Mouse (Mus musculus): ENCODE data around the gene Fam20c.
A peak's percentile ranks its signal among the peaks of the same experiment; 100 is the strongest.

Gene Fam20c

DNA sequence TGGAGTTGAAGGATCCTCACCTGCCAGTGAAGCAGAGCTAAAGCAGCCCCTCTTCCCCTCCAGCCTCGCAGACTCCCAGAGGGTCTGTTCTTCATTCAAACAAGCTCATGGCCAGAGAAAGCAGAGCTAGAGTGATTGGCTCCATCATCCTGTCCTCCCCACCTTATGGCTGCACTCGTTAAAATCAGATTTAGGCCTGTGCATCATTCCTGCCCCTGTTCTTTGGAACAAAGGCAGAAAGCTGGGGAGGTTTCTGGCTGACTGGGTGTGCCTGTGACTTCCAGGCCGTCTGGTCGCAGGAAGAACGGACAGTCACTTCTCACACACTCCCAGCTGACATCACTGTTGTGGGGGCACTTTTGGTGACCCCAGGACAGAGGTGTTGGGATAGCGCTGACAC lies 2.8 kb downstream of the Fam20c start:
- DNase-seq, result no peak

DNA sequence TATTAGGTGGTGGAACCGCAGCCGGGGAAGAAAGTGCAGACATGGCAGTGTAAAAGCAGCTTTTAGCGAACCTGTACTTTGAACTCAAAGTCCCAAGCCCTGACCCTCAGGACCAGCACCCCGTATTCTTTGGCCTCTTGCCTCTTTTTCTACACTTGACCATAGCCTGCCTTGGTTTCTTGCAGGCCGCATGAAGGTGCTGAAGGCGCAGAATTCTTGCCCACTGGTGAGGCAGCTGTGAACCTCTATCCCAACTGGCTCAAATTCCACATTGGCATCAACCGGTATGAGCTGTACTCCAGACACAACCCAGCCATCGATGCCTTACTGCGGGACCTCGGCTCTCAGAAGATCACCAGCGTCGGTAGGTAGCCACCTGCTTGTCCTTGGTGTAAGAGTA lies 3.3 kb downstream of the Fam20c start:
- no peak for DNase-seq

DNA sequence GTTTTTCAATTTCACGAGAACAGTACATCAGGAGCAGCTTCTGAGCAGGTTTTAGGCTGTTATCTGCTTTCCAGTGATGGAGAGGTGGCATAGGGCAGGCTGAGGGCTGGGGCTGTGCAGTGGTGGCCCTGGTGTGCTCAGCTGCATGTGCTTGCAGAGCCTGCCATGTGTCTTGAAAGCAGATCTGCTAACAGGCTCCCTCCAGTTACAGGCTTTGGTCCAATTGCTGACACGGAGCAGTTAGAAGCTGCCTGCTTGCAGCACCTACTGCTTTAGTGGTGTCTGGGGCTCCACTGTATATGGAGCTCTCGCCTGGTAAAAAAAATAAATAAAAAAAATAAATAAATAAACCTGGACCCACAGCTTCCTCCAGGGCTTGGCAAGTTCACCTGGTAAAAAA lies 4.2 kb downstream of the Fam20c start:
- no peak for DNase-seq

DNA sequence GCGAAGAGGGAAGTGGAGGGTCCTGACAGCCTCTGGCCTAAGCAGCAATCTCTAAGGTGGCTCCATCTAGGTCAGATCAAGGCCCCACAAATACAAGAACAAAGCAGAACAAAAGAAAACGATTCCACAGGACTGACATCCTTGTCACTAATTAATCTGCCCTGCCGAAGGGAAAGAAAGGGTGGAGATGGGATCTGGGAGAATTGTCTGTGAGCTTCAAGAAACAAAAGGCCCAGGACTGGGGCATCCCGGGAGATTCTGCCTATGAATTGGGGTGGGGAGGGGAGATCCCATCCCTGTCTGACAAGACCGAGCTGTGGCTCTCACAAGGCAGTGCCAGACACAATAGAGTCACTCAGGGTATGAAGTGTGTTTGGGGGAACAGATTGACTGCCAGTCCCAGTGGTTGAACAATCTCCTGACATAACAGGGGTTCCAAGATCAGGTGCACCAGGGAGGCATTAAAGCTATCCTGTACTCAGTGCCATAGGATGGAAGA lies 7.6 kb downstream of the Fam20c start:
- no peak for DNase-seq

DNA sequence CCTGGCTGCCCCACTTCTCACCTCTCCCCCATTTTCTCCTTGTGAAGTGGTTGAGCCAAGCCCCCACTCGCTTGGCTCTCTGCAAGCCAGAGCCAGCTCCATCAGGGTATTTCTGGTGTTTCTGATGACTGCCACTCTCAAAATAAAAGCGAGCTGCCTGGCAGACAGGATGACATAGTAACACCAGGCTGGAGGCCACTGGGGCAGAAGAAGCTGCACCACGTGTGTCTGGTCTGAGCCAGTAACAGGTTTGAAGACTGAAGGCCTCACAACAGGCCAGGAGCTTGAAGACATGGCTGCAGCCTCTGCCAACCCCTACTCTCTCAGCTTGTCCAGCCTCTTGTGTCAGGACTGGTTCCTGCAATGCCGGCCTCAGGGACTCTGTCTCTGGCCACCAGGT lies 8.0 kb downstream of the Fam20c start:
- DNase-seq, result no peak

DNA sequence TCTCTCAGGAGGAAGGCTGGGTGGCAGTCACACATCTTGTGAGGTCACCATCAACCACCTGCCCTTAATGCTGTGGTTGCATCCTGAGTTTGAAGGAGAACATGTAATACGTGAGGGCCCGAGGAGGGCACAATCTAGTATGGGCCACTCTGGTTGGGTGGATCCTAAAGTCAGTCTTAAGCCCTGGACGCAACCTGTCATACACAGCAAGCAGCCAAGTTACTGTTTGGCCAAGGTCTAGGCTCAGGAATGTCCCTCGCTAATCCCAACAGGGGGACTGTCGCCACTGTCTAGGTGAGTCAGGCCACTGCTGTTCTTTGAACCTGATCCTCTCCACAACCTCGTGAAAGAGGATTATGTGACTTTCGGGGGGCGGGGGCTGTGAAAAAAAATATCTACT lies 10.3 kb downstream of the Fam20c start:
- DNase-seq, result no peak

DNA sequence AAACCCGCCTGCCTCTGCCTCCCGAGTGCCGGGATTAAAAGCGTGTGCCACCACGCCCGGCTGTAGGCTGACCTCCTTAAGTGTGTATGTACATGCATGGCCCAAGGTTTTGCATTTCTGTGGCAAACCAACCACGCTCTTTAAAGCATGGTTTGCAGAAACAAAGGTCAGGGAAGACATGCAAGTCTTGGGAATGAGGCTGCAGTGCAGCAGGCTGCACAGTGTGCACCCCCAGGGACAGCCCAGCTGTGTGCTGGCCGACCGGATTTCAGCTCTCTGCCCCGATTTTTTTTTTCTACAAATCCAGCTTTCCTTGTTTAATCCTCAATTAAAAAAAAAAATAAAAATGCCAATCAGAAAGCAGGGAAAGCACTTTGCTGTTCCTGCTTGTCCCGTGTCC lies 13.3 kb downstream of the Fam20c start:
- DNase-seq, result no peak

DNA sequence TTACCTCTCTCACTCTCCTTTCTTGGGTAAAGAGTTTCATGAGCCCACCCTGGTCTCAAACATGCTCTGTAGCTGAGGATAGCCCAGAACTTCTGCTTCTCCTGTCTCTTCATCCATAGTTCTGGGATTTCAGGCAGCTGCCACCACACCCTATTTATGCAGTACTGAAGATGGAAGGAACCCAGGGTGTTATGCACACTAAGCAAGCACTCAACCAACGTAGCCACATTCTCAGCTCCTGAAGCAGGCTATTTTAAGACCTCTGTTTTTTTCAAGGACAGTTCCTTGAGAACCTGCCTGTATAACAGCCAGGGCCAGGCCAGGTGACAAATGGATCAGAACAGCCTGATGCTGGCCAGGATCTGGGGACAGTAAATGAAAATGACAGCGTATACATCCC lies 14.4 kb downstream of the Fam20c start:
- no peak for DNase-seq

DNA sequence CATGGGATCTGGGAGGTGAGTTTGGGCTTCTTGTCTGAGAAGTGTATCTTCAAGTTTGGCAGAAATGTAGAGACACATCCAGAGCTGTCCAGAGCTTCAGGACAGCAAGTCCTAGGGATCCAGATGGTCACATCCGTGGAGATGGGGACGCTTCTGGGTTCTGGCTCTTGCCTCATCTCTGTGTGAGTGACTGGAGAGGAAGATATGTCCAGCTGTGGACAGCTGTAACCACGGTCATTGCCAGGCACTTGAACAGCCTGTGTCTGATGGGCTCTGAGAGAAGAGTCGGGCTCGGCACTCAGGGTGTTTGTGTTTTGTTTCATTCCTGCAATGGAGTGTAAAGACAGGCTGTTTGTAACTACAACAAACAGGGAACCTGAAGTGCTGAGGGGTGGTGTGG lies 14.8 kb downstream of the Fam20c start:
- no peak for DNase-seq

DNA sequence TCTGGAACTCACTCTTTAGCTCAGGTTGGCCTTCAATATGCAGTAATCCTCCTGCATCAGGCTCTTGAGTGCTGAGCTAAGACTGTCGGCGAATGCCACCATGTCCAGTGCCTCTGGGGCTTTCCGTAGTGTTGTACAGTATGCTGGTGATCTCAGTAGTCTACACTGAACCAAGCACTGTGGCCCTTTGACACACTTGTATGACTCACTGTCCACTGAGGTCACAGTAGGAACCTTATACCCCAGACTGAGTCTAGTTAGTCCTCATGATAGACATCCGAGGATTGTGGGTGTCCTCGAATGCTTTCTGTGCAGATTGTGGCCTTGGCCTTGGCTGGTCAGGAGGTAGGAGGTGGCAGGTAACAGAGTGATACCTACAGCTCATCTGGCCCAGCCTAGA lies 20.8 kb downstream of the Fam20c start:
- no peak for DNase-seq

DNA sequence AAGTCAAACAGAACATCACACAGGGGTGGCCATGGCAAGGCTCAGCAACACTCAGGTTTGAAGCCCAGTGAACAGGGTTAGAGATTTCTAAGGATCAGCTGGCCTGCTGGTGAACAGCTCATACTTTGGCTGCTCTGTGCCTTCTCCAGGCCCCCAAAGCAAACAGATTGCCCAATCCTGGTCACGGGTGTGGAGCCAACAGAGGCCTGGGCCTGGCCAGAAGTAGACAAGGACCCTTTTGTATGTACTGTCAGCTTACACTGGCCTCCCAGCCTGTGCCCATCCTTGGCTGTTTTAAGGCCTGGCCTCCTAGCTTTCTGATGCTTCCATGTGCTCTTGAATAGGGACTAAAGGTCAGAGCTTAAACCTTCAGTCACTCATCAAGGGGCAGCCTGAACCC lies 22.0 kb downstream of the Fam20c start:
- peak; percentile 84 for DNase-seq

DNA sequence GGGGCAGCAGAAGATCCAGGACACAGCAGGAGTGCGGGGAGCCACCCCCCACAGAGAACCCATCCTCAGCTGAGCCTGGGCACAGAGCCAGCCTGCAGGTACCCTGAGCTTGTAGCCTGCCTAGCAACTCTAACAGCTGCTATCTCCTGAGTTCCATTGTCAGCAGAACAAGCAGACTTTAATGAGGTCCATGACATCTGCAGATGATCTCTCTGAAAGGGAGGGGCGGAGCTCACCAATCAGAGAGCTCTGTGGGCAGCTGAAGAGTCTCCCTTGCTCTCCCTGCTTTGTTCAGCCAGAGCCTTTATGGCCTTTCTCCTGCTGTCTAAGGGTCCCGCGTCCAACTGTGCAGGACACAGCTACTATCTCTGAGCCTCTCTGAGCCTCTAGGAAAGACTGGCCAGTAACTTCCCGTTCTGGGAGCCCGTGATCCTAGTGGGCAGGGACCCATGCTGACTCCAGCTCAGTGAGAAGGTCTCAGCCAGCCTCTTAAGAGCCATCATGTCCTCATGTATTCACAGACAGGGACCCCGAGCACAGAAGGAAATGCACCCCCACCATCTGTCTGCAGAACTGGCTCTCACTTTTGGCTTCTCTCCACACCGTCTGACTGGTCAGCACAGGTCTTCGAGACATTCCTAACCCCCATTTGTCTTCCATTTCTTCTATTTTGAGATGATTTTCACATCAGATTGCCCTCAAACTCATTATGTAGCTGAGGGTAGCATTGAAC lies 24.6 kb downstream of the Fam20c start:
- peak; percentile 59 for DNase-seq

DNA sequence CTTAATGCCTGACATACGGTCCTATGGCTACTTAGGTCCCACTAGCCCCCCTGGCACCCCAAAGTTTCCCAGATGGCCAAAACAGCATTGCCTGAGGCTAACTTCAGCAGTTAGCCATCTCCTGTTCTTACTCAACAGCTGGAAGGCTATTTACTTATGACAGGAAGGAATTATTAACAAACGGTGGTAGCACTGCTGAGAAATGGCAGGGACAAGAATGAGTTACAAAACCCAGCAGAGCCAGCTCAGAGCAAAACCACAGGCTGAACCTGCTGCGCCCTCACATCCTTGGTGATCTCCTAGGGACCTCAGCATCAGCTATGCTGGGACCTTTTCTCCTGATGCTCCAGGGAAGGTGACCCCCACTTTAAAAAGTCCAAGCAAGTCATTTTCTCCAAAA lies 25.3 kb downstream of the Fam20c start:
- no peak for DNase-seq

DNA sequence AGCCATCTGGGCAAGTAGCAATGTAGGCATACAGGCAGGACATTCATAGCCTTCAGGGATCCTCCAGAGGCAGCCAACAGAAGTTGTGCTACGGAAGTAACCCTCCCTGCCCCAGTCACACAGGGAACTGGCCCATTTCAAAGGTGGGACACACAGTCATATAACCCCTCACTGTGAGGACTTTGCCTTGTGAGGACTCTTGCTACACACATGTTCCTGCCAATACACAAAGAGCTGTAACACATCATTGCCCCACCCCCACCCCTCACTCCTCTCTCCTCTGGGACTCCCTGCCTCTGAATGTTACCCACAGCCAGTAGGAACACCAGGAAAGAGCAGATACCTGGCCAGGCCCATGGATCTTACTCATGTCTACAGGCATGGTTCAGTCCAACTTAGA lies 28.4 kb downstream of the Fam20c start:
- no peak for DNase-seq

DNA sequence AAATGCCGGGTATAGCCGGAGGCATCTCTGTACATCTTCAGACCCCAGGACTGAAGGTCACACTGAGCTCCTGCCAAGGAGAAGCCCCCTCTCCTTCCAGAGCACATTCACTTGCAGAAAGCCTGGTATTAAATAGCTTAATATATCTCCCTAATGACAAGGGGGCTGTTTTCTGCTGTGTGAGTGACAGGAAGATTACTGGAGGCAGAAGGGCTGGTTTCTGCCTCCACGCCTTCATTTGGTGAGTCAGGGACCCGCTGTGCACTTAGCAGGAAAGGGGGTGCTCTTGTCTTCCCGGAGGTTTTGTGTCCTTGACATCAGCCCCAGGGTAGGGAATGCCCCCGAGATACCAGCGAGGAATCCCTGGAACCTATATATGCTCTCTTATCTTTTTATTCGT lies 28.9 kb downstream of the Fam20c start:
- DNase-seq, result no peak

DNA sequence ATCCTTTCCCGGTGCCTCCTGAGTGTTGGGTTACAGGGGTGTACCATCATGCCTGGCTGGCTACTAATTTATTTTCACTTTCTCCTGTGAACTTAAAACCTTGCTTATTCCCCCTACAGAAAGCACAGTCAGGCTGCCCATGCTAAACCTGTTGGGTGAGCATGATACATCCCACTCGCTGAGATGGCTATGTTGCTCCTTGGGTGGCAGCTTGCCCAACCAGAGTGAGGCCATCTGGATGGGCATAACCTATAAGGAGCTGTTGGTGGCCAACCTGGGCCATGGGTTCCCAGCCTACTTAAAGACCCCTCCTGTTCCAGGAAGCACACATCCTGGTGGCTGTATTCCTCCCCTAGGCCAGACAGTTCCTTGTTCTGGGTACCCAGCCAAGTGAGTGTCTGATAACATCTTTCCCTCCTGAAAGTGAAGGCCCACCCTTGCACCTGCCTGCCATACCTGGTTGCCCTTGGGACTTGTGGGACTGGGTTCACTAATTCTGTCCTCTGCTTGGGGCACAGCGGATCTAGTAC lies 31.7 kb downstream of the Fam20c start:
- no peak for DNase-seq

DNA sequence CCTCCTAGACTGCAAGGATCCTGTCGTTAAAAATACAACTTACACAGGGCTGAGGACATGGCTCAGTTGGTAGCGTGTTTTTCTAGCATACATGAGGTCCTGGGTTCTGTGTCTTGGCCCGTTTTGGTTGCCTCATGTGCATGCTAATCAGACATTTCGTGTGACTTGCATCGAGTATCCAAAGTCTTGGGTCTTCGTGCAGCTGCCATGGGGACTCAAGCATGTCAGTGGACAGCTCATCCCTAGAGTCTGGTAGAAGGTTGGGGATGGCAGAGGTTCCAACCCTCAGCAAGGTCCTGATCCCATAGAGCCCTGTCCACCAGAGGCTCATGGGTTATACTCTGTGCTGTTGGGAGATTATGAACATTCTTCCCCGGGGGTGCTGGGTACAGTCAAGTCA lies 33.3 kb downstream of the Fam20c start:
- no peak for DNase-seq

DNA sequence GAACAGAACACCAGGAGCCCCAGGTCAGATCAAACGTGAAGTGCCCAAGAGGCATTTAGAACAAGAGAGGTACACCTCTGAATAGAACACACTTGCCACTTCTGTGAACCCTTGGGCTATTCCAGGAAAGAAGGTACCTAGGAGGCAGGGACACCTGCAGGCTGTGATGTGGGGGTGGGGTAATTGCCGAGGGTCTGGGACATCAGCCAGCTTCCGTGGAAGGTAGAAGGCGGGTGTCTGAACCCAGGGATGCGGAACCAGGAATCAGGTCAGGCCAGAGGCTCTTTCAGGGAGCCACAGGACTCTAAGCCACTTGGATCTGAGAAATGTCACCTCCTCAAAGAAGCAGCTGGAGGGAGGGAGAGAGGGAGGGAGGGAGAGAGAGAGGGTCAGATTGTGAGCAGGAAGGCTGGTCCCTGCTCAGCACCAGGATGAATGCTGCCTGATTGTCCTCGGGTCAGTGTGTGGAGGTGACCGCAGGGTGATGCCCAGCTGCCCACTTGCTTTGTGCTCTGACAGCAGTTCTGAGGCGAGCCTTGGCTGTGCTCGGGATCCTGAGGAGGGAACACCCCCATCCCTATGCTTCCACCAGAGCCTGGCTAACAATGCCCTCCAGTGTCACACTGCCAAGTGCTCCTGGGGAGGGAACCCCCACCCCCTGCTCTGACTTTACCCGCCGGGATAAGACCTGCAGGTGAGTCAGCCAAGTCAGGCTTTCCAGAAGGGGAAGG lies 34.3 kb downstream of the Fam20c start:
- DNase-seq, result peak; percentile 56

DNA sequence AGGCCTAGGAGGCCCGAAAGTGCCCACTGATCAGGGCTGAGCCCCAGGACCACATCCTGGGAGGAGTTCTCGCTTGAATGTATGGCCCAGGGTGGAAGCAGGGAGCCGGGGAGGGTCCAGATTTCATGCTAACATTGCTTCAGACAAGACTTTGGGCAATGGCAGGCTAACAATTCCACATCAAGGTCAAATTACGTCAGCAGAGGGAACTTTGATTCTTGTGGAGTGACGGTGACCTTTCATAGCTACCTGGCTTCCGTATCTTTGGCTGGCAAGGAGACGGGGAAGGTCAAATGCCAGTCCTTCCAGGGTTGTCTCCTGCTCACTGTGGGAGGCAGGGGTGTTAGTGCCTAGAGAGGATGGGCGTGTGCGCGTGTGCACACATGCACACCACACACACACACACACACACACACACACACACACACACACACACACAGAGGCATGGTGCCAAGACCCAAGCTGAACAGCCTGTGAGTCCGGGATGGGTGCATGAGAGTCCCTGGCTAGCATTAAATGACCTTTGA lies 36.7 kb downstream of the Fam20c start:
- no peak for DNase-seq

DNA sequence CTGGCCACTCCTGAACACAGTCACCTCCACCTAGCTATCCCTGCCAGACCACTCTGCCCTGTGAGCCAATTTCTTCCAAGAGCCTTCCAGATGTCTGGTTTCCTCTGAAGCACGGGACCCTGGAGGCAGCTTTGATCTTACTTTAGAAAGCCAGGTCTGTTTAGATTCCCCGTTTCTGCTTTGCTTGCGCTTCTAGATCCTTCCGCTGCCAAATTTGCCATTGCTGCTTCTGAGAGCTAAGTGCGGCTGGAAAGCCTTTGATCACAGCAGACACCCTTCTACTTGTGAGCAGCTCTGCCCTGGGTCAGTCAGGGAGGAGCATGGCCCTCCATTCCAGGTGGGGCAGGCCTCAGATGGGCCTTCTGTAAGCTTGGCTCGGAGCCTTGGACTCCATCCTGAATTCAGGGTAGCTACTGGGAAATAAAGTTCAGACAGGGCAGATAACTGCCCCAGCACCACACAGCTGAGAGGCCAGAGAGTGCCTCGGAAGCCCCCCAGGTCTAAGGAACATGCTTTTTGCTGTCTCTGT lies 47.3 kb downstream of the Fam20c start:
- no peak for DNase-seq

DNA sequence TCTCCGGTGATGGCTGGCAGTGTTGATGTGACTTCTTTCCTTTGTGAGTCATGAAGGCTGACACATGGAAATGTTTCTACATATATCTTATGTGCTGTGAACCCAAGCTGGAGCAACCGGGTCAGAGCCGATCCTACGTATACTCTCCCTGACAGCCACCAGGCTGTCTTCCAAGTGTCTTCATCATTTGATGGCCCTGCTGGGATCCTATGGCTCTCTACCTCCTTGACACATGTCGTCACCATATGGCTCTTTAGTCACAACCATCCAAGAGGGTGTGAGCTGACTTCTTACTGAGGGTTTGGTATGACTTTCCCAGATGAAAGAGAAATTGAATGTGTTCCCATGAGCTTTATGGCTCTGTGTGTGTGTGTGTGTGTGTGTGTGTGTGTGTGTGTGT lies 50.0 kb downstream of the Fam20c start:
- DNase-seq, result no peak

DNA sequence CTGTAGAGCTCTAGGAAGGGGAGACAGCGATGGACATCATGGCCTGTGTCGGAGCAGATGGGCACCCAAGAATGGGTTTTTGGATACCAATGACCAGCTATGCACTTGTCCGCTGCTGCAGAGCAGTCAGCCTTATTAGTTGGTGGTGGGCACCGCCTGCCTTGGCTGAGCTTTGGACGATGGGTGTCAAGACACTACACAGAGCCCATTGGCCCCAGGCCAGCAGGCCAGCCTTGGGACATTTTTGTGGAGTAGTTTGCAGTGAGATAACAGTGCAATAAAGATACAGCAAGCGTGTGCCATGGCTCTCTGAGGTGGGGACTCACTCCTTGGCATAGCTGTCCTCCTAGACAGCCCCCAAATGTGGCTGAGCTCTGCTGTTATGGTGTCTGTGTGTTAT lies 55.5 kb downstream of the Fam20c start:
- no peak for DNase-seq

DNA sequence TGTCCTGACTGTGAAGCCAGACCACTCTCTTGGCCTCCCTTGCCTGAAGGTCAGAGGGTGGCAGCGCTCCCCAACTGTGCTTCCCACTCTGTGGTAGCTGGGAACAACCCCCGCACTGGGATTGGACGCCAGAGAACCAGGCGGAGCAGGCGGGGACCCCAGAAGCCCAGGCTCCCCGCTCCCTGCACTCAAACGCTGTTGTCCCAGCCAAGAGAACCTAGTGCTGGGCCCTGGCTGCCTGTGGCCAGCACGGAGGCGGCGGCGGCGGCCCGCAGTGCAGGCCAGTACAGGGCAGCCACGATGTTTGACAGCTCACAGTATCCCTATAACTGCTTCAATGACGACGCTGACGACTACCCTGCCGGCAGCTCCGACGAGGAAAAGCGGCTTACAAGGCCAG lies 65.5 kb downstream of the Fam20c start, which contains the start of gene Gm5294:
Gene Gm5294, plus strand, starts transcription at position 301 of the 400 bp plus-strand sequence.
- DNase-seq, result no peak

Data from layer of hippocampus, adult 9-11 months (tissue).